Mouse (Mus musculus) megakaryocyte, embryonic 14.5 days (primary cell): ENCODE measurements around the gene Abhd12.

ENCODE experiments used
- FLI1 ChIP-seq: IDR thresholded peaks from 2 replicates; pipeline ENCODE4 v1.6.1; 2012; ENCODE audit warnings: low read length, inconsistent platforms, mixed read lengths
- GATA1 ChIP-seq: IDR thresholded peaks from 3 replicates; pipeline ENCODE4 v1.6.1; 2012; ENCODE audit warnings: mixed read lengths, low read length, inconsistent platforms, borderline replicate concordance

DNA sequence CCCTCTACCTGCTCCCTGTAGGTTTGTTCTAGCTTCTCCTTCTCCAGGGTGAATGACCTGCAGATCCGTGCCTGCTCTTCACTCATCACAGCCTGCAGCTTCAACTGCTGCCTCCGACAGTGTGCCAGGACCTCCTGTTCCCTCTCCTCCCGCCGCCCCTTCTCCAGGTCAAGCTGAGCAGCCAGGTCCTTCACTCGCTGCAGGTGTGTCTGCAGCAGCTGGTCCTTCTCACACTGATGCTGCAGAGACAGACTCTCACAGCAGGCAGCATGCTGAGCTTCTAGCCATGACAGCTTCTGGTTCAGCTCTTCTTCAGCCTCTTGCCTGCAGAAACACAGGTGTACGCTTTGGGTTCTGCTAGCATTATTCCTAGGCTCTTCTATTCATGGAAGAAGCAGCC is 45.5 kb upstream of the Abhd12 start:
- TF ChIP-seq GATA1 (no peak), FLI1 (no peak)
